Mouse (Mus musculus) midbrain, embryonic 11.5 days (tissue): Measurements from ENCODE around the gene Gm10638. TPM values are rescaled to one million over a fixed set of nuclear protein-coding genes. Genes with fewer than 3 reads are reported as not detected.

Source experiments
- ATAC-seq: fragments of 200-750 bp; cut with Nextera tagmentation; 2 replicates; pipeline ENCODE4 v1.8.0; 2017; ENCODE audit warnings: moderate TSS enrichment, moderate library complexity; ENCODE audit not compliant: low FRiP score
- DNase-seq: peaks from one replicate; pipeline ENCODE4 v3.0.0; 2015; ENCODE audit warnings: low spot score; ENCODE audit errors: missing footprints
- H3K27ac ChIP-seq: fragments of 300-500 bp; sonication (generic); 2 replicates; pipeline ENCODE4 v1.5.1; 2014; ENCODE audit warnings: low read depth, low read length
- H3K27me3 ChIP-seq: fragments of 300-500 bp; sonication (generic); 2 replicates; pipeline ENCODE4 v1.6.1; 2014; ENCODE audit warnings: mild to moderate bottlenecking, low read length, moderate library complexity, mixed read lengths; ENCODE audit not compliant: control insufficient read depth, insufficient read depth
- H3K36me3 ChIP-seq: fragments of 300-500 bp; sonication (generic); 2 replicates; pipeline ENCODE4 v1.6.1; 2014; ENCODE audit warnings: mild to moderate bottlenecking, low read length, moderate library complexity, mixed read lengths; ENCODE audit not compliant: control insufficient read depth, insufficient read depth
- H3K4me1 ChIP-seq: fragments of 300-500 bp; sonication (generic); 2 replicates; pipeline ENCODE4 v1.6.1; 2014; ENCODE audit warnings: low read length; ENCODE audit not compliant: control insufficient read depth, insufficient read depth
- H3K4me2 ChIP-seq: fragments of 300-500 bp; sonication (generic); 2 replicates; pipeline ENCODE4 v1.6.1; 2014; ENCODE audit warnings: mild to moderate bottlenecking, moderate library complexity
- H3K4me3 ChIP-seq: fragments of 300-500 bp; sonication (generic); 2 replicates; pipeline ENCODE4 v1.5.1; 2014; ENCODE audit warnings: low read depth, low read length
- H3K9ac ChIP-seq: fragments of 300-500 bp; sonication (generic); 2 replicates; pipeline ENCODE4 v1.6.1; 2014; ENCODE audit warnings: low read length
- H3K9me3 ChIP-seq: fragments of 300-500 bp; sonication (generic); 2 replicates; pipeline ENCODE4 v1.6.1; 2016; ENCODE audit warnings: low read length; ENCODE audit not compliant: control insufficient read depth
- WGBS: fragments of 180-500 bp; shearing (Covaris S2); extraction: QIAGEN DNeasy Blood & Tissue Kit; methylation state at CpG from one replicate; pipeline ENCODE4 v1.1.7; 2014; 5-methylcytosine and 5-hydroxymethylcytosine counted together
- polyA plus RNA-seq: library from polyadenylated mRNA; unstranded; fragments of >200 nt; fragmentation: Nextera tagmentation; extraction: Ambion mirVana; gene quantifications from 2 replicates; pipeline ENCODE4 v1.2.1, GENCODE M21; 2014

The Gm10638 gene
- polyA plus RNA-seq, 1 experiment from 2014 or later, result 6.1 TPM

- Histone ChIP-seq H3K4me1 (no peaks in the 10 kb centered on the region), H3K9ac (no peak overlapping the region), H3K27me3 (no peaks in the 10 kb centered on the region), H3K9me3 (no peaks in the 10 kb centered on the region), H3K36me3 (no peaks in the 10 kb centered on the region), H3K4me3 (no peak overlapping the region), H3K27ac (no peak overlapping the region), H3K4me2 (no peak overlapping the region)
- 58% methylated on average over 6 of the region's 6 CpGs for WGBS
- no peak for DNase-seq
- ATAC-seq, result no peak
These were observed 46.0 kb downstream of the Gm10638 start for GRCm38 (mm10) chr8:86791542-86791941.

GRCm38 (mm10) chr8:86794716-86795115, 49.2 kb downstream of the Gm10638 start:
- ATAC-seq, result no peak
- H3K4me2 ChIP-seq, result no peak overlapping the region
- H3K9me3 ChIP-seq, result no peaks in the 10 kb centered on the region
- H3K4me3 ChIP-seq, result no peak overlapping the region
- H3K4me1 ChIP-seq, result no peaks in the 10 kb centered on the region
- H3K27ac ChIP-seq, result no peak overlapping the region
- no peaks in the 10 kb centered on the region for H3K36me3 ChIP-seq
- DNase-seq, result no peak
- no peak overlapping the region for H3K9ac ChIP-seq
- no peaks in the 10 kb centered on the region for H3K27me3 ChIP-seq
- WGBS, result 53% methylated on average over 6 of the region's 6 CpGs

Other genes starting within 250 kb of the Gm10638 start
- gene Abcc12, start 165.0 kb upstream of the Gm10638 start, polyA plus RNA-seq, result 0.04 and 0.05 TPM in 2 replicates
- gene Lonp2, start 121.7 kb upstream of the Gm10638 start, polyA plus RNA-seq, result 76.8 and 79.4 TPM in 2 replicates
- 77.6 and 90.5 TPM in 2 replicates for gene Siah1a, start 235 bp downstream of the Gm10638 start, polyA plus RNA-seq
- gene N4bp1, start 139.6 kb downstream of the Gm10638 start, polyA plus RNA-seq, result 10.2 and 10.8 TPM in 2 replicates